Comparison of ENCODE assay signal across 9 mouse cellular contexts in genomic region chr2:34025715-34026360, GRCm38 (mm10).
A peak's percentile ranks its signal among the peaks of the same experiment; 100 is the strongest.
DNase-seq lines count a peak whose midpoint lies in the region; ATAC-seq lines count a peak whose summit lies in the region.
"Had no signal": no experiment of that assay in that cellular context is flagged by ENCODE, and none has a peak within 500 bp of the region (broad histone marks: within the 10 kb centered on the region; RNA-seq: fewer than 3 reads in every experiment).

No protein-coding gene starts in this region.

- no peak overlapping the region for H3K27ac ChIP-seq in heart, embryonic 16.5 days (ENCODE audit: low read length)
- H3K27ac ChIP-seq: liver, embryonic 15.5 days had no signal

- H3K9ac ChIP-seq in heart, embryonic 16.5 days (ENCODE audit: low read length) = no peak overlapping the region
- H3K9ac ChIP-seq: liver, embryonic 15.5 days had no signal

- no peaks in the 10 kb centered on the region for H3K27me3 ChIP-seq in heart, embryonic 16.5 days (ENCODE audit: control insufficient read depth, insufficient read depth, low read length)

- no peaks in the 10 kb centered on the region for H3K36me3 ChIP-seq in heart, embryonic 16.5 days (ENCODE audit: control insufficient read depth, insufficient read depth)
- H3K36me3 ChIP-seq: liver, embryonic 15.5 days had no signal

- H3K4me1 ChIP-seq in heart, embryonic 16.5 days (ENCODE audit: control insufficient read depth, insufficient read depth, low read length) = peaks cover 5% of the 10 kb centered on the region; the same call in 1 of the 2 replicates
- H3K4me1 ChIP-seq: liver, embryonic 15.5 days had no signal

- WGBS in heart, embryonic 16.5 days = 50% methylated on average over 10 of the region's 10 CpGs

- peak; percentile 14 for DNase-seq in gastrocnemius, adult 18-20 months (ENCODE audit: low spot score)
- no peak for DNase-seq in gastrocnemius, postnatal 4 days (ENCODE audit: low spot score in 2 of 2)
- DNase-seq in ovary, postnatal 14 days (ENCODE audit: low spot score) = peak; percentile 18
- DNase-seq in ovary, postnatal 10 days (ENCODE audit: low spot score) = no peak
- peak; percentile 76 for DNase-seq in adrenal gland, postnatal 14 days
- DNase-seq in lung, postnatal 14 days = peak; percentile 58

- H3K9me3 ChIP-seq in heart, embryonic 16.5 days (replicated peaks; ENCODE audit: control insufficient read depth, low read length) = peaks cover 4% of the 10 kb centered on the region
- H3K9me3 ChIP-seq: liver, embryonic 15.5 days had no signal

- ATAC-seq in heart, embryonic 16.5 days (replicated peaks; ENCODE audit: extremely low read depth, insufficient read depth, low FRiP score) = 0 out of 2 replicates have a peak, but pooled peaks have one; percentile 37
- no peak for ATAC-seq in erythroblast, adult 5-6 weeks (replicated peaks; ENCODE audit: low FRiP score, poor library complexity, severe bottlenecking)

- H3K4me2 ChIP-seq in heart, embryonic 16.5 days (ENCODE audit: low read depth, low read length) = no peak overlapping the region
- H3K4me2 ChIP-seq: liver, embryonic 15.5 days had no signal

- H3K4me3 ChIP-seq in heart, embryonic 16.5 days (ENCODE audit: low read length) = no peak overlapping the region
- H3K4me3 ChIP-seq: liver, embryonic 15.5 days had no signal

Comparison
In these comparisons a context has a peak if more than half of its experiments do, and no peak if none do; other contexts are left out.
1. DNase-seq: peak in gastrocnemius, adult 18-20 months (single experiment), ovary, postnatal 14 days (single experiment), adrenal gland, postnatal 14 days (single experiment) and lung, postnatal 14 days (single experiment); none in gastrocnemius, postnatal 4 days (0 of 2) and ovary, postnatal 10 days (single experiment).